Mouse (Mus musculus) embryonic stem cell, embryonic (primary cell): ENCODE measurements around the gene Mid1ip1.

Source experiments
- CTCF ChIA-PET, 4 experiments: fragments of 300-600 bp in 2 of 4; fragments of 350-600 bp in 2 of 4; sonication (Branson Sonifier 250); formaldehyde crosslinking; loops; one replicate each; lab custom pipeline; 2022; ENCODE audit warnings: inconsistent platforms in 2 of 4; lab: Charles Lee
- POLR2A ChIA-PET, 4 experiments: fragments of 300-600 bp in 2 of 4; fragments of 350-600 bp in 2 of 4; sonication (Branson Sonifier 250); formaldehyde crosslinking; loops; one replicate each; lab custom pipeline; 2022; ENCODE audit warnings: antibody characterized with exemption in 4 of 4, inconsistent platforms in 1 of 4; lab: Charles Lee

The Mid1ip1 gene

GRCm38 (mm10) chrX:10714696-10715140 is at the start of gene Mid1ip1:
Gene Mid1ip1 (plus strand): TSS chrX:10715013.
- CTCF ChIA-PET = no interaction called here
- POLR2A ChIA-PET = interaction anchor here in 1 of 4 experiments (0.7 to 1.5 kb wide), 6 partner anchors 14 to 1358 kb away, joined by 3 to 4 read pairs (median 3); no protein-coding TSS in a partner anchor

GRCm38 (mm10) chrX:10694455-10695180 is 20.2 kb upstream of the Mid1ip1 start:
- ChIA-PET POLR2A (no interaction called here), CTCF (no interaction called here)

GRCm38 (mm10) chrX:10706728-10707127 is 8.1 kb upstream of the Mid1ip1 start:
- CTCF ChIA-PET = interaction anchor here in 1 of 4 experiments (0.7 kb wide), 1 partner anchor 141 kb away, joined by 3 read pairs; no protein-coding TSS in a partner anchor
- POLR2A ChIA-PET = no interaction called here

- POLR2A ChIA-PET = interaction anchor here in 1 of 4 experiments (0.7 to 1.5 kb wide), 5 partner anchors 14 to 1359 kb away, joined by 3 to 4 read pairs (median 3); no protein-coding TSS in a partner anchor
- CTCF ChIA-PET = no interaction called here
These were observed 775 bp upstream of the Mid1ip1 start for GRCm38 (mm10) chrX:10713839-10714637.

GRCm38 (mm10) chrX:10716917-10717763 is 2.3 kb downstream of the Mid1ip1 start:
- POLR2A ChIA-PET = interaction anchor here in 2 of 4 experiments (0.6 to 1.5 kb wide), 3 partner anchors 9 to 330 kb away, joined by 3 to 13 read pairs (median 3); no protein-coding TSS in a partner anchor
- CTCF ChIA-PET = interaction anchor here in 1 of 4 experiments (0.5 kb wide), 1 partner anchor 323 kb away, joined by 8 read pairs; no protein-coding TSS in a partner anchor

GRCm38 (mm10) chrX:10718021-10718837 is 3.4 kb downstream of the Mid1ip1 start:
- CTCF ChIA-PET = interaction anchor here in 1 of 4 experiments (0.5 kb wide), 1 partner anchor 1883 kb away, joined by 3 read pairs; no protein-coding TSS in a partner anchor
- POLR2A ChIA-PET = interaction anchor here in 1 of 4 experiments (0.5 to 1.3 kb wide), 2 partner anchors 10 to 502 kb away, joined by 5 read pairs; partner anchors contain the start of gene Rpgr

- POLR2A ChIA-PET = interaction anchor here in 1 of 4 experiments (0.5 to 1.3 kb wide), 2 partner anchors 10 to 502 kb away, joined by 5 read pairs; partner anchors contain the start of gene Rpgr
These were observed 4.2 kb downstream of the Mid1ip1 start for GRCm38 (mm10) chrX:10718838-10719539.

GRCm38 (mm10) chrX:10720391-10720790 is 5.6 kb downstream of the Mid1ip1 start:
- CTCF ChIA-PET = interaction anchor here in 1 of 4 experiments (0.7 kb wide), 1 partner anchor 490 kb away, joined by 3 read pairs; no protein-coding TSS in a partner anchor
- POLR2A ChIA-PET = no interaction called here

More at GRCm38 (mm10) chrX:10718838-10719539, 4.2 kb downstream of the Mid1ip1 start:
- CTCF ChIA-PET = interaction anchor here in 1 of 4 experiments (0.5 kb wide), 1 partner anchor 1883 kb away, joined by 3 read pairs; no protein-coding TSS in a partner anchor

- CTCF ChIA-PET = no interaction called here
- POLR2A ChIA-PET = no interaction called here
These were observed 9.8 kb downstream of the Mid1ip1 start for GRCm38 (mm10) chrX:10724571-10724970.

- ChIA-PET POLR2A (interaction anchor here in 1 of 4 experiments (1.8 kb wide), 1 partner anchor 13 kb away, joined by 13 read pairs; no protein-coding TSS in a partner anchor), CTCF (no interaction called here)
These were observed 14.7 kb downstream of the Mid1ip1 start for GRCm38 (mm10) chrX:10729488-10729887.

- ChIA-PET POLR2A (no interaction called here), CTCF (no interaction called here)
These were observed 19.6 kb downstream of the Mid1ip1 start for GRCm38 (mm10) chrX:10734453-10734852.

- ChIA-PET POLR2A (no interaction called here), CTCF (no interaction called here)
These were observed 20.1 kb downstream of the Mid1ip1 start for GRCm38 (mm10) chrX:10734874-10735273.

GRCm38 (mm10) chrX:10758866-10759265 is 44.1 kb downstream of the Mid1ip1 start:
- ChIA-PET POLR2A (no interaction called here), CTCF (no interaction called here)

GRCm38 (mm10) chrX:10763476-10764016 is 48.7 kb downstream of the Mid1ip1 start:
- CTCF ChIA-PET = no interaction called here

More at GRCm38 (mm10) chrX:10763476-10764016, 48.7 kb downstream of the Mid1ip1 start:
- POLR2A ChIA-PET = no interaction called here
